Mouse (Mus musculus): ENCODE data around the gene Ddx19a.
"Not testable (repeated sequence)": the region's sequence is repeated elsewhere in the genome, so short reads cannot be mapped to it uniquely, and the experiment has no call there.

Ddx19a gene

GRCm38 (mm10) chr8:110997547-110998531 lies at the start of gene Ddx19a:
Gene Ddx19a (minus strand): TSS chr8:110997800.
- peak; percentile 85 for DNase-seq (ENCODE audit: low spot score)

DNA sequence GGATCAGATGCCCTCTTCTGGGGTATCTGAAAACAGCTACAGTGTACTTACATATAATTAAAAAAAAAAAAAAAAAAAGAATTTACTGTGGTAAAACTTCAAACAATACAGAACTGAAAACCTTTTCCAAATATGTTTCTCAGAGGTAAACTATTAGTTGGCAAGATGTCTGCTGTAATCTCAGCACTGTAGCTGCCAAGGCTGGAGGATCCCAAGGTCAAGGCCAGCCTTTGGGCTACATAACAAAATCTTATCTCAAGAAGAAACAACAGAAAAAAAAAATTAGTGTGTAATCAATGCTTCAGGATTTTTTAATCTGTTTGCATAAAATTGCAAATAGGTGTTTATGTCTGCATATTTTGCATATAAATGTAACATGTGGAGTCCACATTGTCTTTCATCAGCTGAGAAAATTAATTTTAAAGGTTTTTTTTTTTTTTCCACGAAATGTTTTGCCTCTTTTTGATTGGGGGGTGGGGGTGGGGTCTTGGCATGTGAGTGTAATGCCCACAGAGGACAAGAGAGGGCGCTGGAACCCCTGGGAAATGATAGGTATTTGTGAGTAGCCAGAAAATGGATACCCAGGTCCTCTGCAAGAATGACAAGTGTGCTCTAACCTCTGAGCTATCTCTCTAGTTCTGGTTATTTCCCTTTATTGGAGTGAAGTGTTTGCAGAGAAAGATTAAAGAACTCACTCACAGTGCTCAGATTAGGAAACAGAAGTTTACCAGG lies 46.6 kb upstream of the Ddx19a start:
- no peak for DNase-seq (ENCODE audit: low spot score)

DNA sequence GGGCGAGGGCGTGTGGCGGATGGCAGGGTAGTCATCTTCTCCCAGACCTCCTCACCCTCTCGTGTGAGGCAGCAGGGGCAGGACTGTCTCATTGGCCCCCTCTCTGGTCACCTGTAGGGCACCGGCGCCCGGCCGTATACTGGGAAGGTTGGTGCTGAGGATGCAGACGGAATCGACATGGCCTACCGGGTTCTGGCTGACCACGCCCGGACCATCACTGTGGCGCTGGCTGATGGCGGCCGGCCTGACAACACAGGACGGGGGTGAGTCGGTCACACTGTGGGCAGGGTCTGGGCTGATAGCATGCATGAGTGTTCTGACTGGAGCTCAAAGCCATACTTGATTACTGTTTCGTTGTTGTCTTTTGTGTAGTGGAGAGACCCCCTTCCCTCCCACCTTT lies 44.9 kb upstream of the Ddx19a start:
- DNase-seq (ENCODE audit: low spot score): no peak

DNA sequence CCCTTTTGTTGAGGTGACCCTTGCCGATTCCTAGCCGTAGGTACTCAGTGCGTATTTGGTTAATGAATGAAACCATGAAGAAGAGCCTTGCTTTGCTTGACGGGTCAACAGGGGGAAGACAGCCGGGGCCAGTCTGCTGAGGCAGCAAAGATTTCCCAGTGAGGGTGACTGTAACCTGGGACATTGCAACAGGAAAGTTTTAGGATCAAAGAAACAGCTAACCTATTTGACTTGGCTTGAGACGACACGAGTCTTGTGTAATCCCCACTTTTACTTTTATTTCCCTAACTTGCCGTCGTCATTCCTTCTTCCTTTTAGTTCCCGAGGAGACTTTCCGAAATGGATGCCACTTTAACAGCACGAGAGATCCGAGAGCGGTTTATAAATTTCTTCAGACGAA lies 39.0 kb upstream of the Ddx19a start:
- DNase-seq (ENCODE audit: low spot score): no peak

DNA sequence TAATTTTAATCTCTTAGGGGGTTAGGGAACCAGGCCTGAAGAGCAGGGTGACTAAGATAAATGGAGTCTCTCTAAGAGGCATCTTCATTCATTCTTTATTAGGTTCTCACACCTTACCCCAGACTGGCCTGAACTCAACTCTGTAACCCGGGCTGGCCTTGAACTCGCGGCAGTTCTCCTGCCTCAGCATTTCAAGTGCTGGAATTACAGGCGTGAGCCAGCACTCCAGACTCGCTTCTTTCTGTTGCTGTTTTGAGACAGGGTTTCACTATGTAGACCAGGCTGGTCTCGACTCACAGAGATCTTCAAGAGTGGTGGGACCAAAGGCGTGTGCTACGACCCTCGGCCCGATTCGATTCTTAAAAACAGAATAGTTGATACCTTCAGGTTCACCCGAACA lies 36.7 kb upstream of the Ddx19a start:
- no peak for DNase-seq (ENCODE audit: low spot score)

DNA sequence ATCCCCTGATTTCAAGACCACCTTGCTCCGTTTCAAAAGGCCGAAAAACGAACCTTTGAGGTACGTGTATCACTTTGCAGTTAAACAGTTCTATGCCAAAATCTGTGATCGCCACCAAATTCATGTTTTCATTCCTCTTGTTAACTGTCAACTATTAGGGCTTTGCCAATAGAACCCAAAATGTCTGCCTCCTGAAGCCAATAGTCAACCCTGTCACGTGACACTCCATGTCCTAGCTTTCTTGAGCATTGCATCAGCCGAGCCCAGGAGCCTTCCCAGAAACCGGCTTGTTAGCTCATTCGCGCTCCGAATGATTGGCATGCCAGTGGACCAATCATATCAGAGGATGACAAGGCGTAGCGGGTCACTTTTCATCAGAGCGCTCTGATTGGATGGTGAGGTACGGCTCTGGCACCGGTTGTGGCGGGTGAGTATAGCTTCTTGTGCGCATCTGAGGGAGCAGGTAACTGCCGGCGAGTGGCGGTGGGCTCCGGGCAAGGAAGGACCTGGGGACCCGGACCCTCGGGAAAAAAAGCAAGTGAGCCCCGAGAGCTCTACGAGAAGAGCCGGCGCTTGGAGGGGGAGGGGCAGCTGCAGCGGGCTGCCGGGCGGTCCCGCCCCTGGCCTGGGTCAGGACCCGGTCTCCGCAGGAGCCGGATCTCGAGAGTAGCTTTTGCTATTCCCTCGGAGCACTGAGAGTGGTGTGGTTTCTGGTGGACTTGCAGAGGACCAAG lies 36.0 kb upstream of the Ddx19a start:
- DNase-seq (ENCODE audit: low spot score): peak; percentile 89

- DNase-seq (ENCODE audit: low spot score): no peak
These were observed 35.3 kb upstream of the Ddx19a start, which contains the start of gene Aars for GRCm38 (mm10) chr8:111032916-111033315. Gene Aars (plus strand): TSS chr8:111033144.

DNA sequence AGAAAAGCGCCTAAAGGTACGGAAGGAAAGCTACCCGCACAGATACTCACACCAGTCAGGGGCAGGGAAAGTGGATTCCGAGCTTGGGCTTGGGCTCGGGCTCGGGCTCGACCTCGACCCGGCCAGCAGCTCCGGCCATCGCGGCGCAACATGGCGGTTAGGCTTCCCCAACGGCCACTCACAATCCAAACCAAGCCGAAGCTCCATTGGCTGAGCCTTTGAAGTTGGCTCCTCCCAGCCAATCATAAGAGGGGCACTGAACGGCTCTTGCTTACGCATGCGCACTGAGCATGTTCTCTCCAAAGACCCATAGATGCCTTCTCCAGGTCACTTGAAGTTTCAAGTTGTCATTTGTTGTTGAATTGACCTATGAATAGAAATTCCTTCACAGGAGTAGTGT lies 34.0 kb upstream of the Ddx19a start, which contains the start of gene Ddx19b:
Gene Ddx19b, minus strand, starts transcription at position 180 of the 400 bp plus-strand sequence.
- no peak for DNase-seq (ENCODE audit: low spot score)

GRCm38 (mm10) chr8:111030045-111030444 lies 32.4 kb upstream of the Ddx19a start:
- DNase-seq (ENCODE audit: low spot score): no peak

DNA sequence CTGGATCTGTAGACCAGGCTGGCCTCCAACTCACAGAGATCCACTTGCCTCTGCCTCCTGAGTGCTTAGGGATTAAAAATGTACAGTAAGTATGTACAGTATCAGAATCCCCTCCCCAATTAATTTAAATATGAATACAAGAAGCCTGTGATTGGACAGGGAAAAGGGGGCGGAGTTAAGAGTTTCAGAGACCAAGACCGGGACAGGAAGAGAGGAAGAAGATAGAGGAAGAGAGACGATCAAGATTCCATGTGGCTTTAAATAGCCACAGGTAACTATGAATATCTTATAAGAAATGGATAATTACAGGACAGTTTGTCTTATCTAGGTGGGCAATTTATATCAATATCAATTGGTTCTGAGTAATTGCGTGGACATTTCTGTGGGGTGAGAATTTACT lies 32.0 kb upstream of the Ddx19a start:
- no peak for DNase-seq (ENCODE audit: low spot score)

- DNase-seq (ENCODE audit: low spot score): peak; percentile 85
These were observed 29.9 kb upstream of the Ddx19a start for GRCm38 (mm10) chr8:111027391-111027937.

GRCm38 (mm10) chr8:111026609-111027008 lies 29.0 kb upstream of the Ddx19a start:
- not testable (repeated sequence) for DNase-seq (ENCODE audit: low spot score)

DNA sequence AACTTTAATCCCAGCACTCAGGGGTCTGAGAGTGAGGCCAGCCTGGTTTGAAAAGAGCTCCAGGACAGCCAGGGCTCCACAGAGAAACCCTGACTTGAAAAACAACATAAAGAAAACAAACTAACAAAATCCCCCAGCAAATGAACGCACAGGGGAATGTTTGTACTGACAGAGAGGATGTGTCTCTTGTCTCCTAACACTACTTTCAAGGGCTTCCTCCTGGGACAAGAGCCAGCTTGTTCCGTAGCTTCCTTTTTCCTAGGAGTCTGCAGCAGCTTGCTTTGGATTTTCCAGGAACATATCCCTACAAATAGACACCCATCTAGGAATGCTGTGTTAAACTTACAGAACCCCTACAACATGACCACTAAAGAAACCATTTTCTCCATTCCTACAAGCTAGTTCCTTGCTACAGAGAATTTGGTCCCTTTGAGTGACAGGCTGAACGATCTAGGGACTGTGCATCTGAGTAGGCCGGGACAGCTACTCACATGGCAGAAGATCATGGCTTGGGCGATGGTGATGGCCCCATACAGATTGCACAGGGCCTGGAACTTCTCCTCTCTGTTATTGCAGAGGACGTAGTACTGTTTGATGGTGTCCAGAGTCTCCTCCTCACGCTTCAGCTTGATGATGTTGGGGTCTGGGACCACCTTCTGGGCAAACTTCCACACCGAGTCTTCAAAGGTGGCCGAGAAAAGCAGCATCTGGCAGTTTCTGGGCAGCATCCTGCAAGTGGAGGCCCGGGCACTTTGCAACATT lies 12.8 kb upstream of the Ddx19a start:
- DNase-seq (ENCODE audit: low spot score): not testable (repeated sequence)

DNA sequence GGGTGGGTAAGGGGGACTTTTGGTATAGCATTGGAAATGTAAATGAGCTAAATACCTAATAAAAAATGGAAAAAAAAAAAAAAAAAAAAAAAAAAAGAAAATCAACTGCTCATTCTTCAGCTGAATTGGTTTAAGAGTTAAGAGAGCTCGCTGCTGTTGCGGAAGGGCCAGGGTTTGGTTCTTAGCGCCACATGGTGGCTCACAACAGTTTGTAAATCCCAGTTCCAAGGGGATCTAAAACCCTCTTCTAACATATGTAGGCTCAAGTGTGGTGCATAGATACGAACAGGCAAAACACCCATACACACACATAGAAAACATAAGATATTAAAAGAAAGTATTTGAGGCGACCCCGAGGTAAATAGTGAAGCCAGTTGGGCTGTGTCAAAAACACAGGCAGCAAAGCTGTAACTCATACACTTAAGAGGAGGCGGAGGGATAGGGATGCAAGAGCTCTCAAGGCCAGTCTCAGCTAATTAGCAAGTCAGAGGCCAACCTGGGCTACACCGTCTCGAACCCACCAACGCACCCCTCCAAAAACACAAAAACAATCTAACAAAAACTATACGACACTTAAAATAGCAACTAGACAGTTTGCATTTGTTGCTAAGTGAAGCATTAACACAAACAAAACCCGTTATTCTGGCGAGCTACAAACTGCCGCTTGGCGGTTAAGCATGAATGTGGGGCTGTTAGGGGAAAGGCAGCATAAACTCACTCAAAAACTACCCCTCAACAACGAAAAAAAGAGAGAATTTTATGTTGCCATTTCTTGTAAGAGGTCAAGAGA lies 764 bp downstream of the Ddx19a start:
- DNase-seq (ENCODE audit: low spot score): no peak

DNA sequence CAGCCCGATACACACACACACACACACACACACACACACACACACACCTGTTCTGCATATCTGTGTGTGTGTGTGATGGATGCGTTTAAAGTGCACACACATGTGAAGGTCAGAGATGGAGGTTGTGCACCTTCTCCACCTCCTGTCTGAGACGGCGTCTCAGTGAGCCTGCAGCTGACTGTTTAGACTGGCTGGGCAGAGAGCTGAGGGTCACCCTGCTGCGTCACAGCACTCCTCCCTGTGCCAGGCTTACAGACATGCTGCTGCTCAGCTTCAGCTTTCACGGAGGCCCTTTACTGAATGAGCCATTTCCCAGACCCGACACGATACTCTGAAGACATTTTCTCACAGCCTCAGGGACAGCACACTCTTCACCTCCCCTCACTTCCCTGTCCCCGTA lies 7.6 kb downstream of the Ddx19a start:
- peak; percentile 22 for DNase-seq (ENCODE audit: low spot score)

- no peak for DNase-seq (ENCODE audit: low spot score)
These were observed 9.5 kb downstream of the Ddx19a start for GRCm38 (mm10) chr8:110987805-110988744.

DNA sequence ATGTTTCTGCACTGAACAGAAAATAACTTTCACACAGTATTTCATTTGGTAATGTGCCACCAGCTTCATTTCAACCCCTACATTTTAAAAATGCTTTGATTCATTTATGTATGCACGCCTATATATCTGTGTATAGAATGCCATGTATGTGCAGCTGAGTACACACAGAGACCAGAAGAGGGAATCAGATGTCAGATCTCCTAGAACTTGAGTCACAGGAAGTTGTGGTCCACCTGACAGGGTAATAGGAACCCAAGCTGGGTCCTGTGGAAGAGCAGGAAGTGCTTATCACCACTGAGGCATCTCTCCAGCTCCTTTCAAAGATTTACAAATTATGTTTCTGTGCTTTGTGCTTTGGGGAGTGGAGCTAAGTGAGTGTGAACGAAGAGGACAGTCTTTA lies 16.3 kb downstream of the Ddx19a start:
- no peak for DNase-seq (ENCODE audit: low spot score)

DNA sequence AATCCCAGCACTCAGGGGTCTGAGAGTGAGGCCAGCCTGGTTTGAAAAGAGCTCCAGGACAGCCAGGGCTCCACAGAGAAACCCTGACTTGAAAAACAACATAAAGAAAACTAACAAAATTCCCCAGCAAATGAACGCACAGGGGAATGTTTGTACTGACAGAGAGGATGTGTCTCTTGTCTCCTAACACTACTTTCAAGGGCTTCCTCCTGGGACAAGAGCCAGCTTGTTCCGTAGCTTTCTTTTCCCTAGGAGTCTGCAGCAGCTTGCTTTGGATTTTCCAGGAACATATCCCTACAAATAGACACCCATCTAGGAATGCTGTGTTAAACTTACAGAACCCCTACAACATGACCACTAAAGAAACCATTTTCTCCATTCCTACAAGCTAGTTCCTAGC lies 19.6 kb downstream of the Ddx19a start:
- DNase-seq (ENCODE audit: low spot score): not testable (repeated sequence)

- not testable (repeated sequence) for DNase-seq (ENCODE audit: low spot score)
These were observed 21.1 kb downstream of the Ddx19a start for GRCm38 (mm10) chr8:110976532-110976931.
